Mouse (Mus musculus): ENCODE measurements around the gene Cldn5. TPM values are rescaled to one million over a fixed set of nuclear protein-coding genes. Genes with fewer than 3 reads are reported as not detected.

Cldn5 gene
- polyA plus RNA-seq (2015; fragmentation: Nextera tagmentation; extraction: Ambion mirVana): 130 and 134 TPM in 2 replicates

DNA sequence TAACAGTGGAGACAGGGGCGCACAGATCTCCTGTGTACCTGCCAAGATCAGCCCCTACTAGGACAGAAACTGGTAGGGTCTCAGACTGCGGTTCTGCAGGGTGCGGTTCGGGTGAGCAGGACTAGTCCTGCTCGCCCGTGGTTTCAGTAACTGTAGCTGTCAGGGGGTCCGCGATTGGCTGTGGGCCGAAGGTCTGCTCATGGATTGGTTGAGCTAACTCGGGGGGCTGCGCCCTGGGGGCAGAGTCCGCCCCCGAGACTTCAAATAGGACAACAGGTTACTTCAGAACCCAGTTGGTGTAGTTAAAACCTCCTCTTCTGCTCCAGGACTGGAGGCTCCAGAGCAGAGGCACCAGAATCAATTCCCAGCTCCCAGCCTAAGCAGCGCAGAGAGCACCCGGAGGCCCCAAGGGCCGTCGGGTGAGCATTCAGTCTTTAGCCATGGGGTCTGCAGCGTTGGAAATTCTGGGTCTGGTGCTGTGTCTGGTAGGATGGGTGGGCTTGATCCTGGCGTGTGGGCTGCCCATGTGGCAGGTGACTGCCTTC is at the start of gene Cldn5:
Gene Cldn5, plus strand, starts transcription at position 292 of the 545 bp plus-strand sequence.
- peak; percentile 74 for ATAC-seq (ENCODE audit: low read depth)
- 6% methylated on average over 19 of the region's 19 CpGs for WGBS
- Histone ChIP-seq H3K9me3 (ENCODE audit: control insufficient read depth, low read length) (no peaks in the 10 kb centered on the region), H3K4me1 (replicated peaks; ENCODE audit: control insufficient read depth, insufficient read depth, low read length) (0 out of 2 replicates have a peak, but pooled peaks cover 2% of the 10 kb centered on the region), H3K27me3 (ENCODE audit: control insufficient read depth, insufficient read depth, low read depth, low read length) (peaks cover 39% of the 10 kb centered on the region), H3K4me3 (ENCODE audit: low read length) (peak within 1 kb of the TSS; percentile 57), H3K9ac (ENCODE audit: low read length) (peak within 1 kb of the TSS; percentile 70), H3K4me2 (ENCODE audit: low read depth, low read length) (peak within 1 kb of the TSS; percentile 70), H3K27ac (ENCODE audit: low read length) (peak within 1 kb of the TSS; percentile 81), H3K36me3 (ENCODE audit: control insufficient read depth, insufficient read depth, low read length) (no peaks in the 10 kb centered on the region)

GRCm38 (mm10) chr16:18727536-18728499 is 48.8 kb upstream of the Cldn5 start:
- Histone ChIP-seq H3K4me1 (replicated peaks; ENCODE audit: control insufficient read depth, insufficient read depth, low read length) (peaks cover 14% of the 10 kb centered on the region), H3K4me3 (ENCODE audit: low read length) (no peak overlapping the region), H3K9me3 (ENCODE audit: control insufficient read depth, low read length) (no peaks in the 10 kb centered on the region), H3K4me2 (ENCODE audit: low read depth, low read length) (no peak overlapping the region), H3K27me3 (ENCODE audit: control insufficient read depth, insufficient read depth, low read depth, low read length) (no peaks in the 10 kb centered on the region), H3K9ac (ENCODE audit: low read length) (no peak overlapping the region), H3K27ac (ENCODE audit: low read length) (no peak overlapping the region), H3K36me3 (ENCODE audit: control insufficient read depth, insufficient read depth, low read length) (no peaks in the 10 kb centered on the region)
- WGBS: 70% methylated on average over 10 of the region's 10 CpGs
- no peak for ATAC-seq (ENCODE audit: low read depth)

- Histone ChIP-seq H3K36me3 (ENCODE audit: control insufficient read depth, insufficient read depth, low read length) (no peaks in the 10 kb centered on the region), H3K4me1 (replicated peaks; ENCODE audit: control insufficient read depth, insufficient read depth, low read length) (peaks cover 6% of the 10 kb centered on the region), H3K4me3 (ENCODE audit: low read length) (no peak overlapping the region), H3K27me3 (ENCODE audit: control insufficient read depth, insufficient read depth, low read depth, low read length) (no peaks in the 10 kb centered on the region), H3K27ac (ENCODE audit: low read length) (no peak overlapping the region), H3K9me3 (ENCODE audit: control insufficient read depth, low read length) (no peaks in the 10 kb centered on the region), H3K4me2 (ENCODE audit: low read depth, low read length) (no peak overlapping the region), H3K9ac (ENCODE audit: low read length) (no peak overlapping the region)
- no peak for ATAC-seq (ENCODE audit: low read depth)
- WGBS: 54% methylated on average over 5 of the region's 5 CpGs
These were observed 47.5 kb upstream of the Cldn5 start for GRCm38 (mm10) chr16:18729185-18729584.

DNA sequence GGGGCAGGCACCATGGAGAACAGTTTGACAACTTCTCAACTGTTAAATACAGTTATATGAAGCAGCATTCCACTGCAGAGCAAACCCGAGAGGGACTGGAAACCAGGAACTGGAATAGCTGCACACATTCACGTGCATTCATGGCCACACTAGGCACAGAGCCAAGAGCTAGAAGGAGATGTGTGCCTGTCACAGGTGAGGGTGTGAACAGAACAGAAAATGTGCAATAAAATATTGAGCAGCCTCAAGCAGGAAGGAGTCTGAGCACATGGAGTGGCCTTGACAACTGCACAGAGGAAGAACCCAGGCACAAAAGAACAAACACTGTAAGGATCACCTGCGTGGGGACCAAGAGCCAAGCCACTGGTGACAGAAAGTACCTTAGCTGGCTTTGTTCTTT is 46.0 kb upstream of the Cldn5 start:
- Histone ChIP-seq H3K27ac (ENCODE audit: low read length) (no peak overlapping the region), H3K9me3 (ENCODE audit: control insufficient read depth, low read length) (no peaks in the 10 kb centered on the region), H3K4me1 (replicated peaks; ENCODE audit: control insufficient read depth, insufficient read depth, low read length) (peaks cover 6% of the 10 kb centered on the region), H3K27me3 (ENCODE audit: control insufficient read depth, insufficient read depth, low read depth, low read length) (no peaks in the 10 kb centered on the region), H3K9ac (ENCODE audit: low read length) (no peak overlapping the region), H3K4me2 (ENCODE audit: low read depth, low read length) (no peak overlapping the region), H3K4me3 (ENCODE audit: low read length) (no peak overlapping the region), H3K36me3 (ENCODE audit: control insufficient read depth, insufficient read depth, low read length) (no peaks in the 10 kb centered on the region)
- peak; percentile 21; the same call in 1 of the 2 replicates for ATAC-seq (ENCODE audit: low read depth)
- WGBS: 38% methylated on average over 3 of the region's 3 CpGs

GRCm38 (mm10) chr16:18733100-18733956 is 43.3 kb upstream of the Cldn5 start:
- peak; percentile 83 for ATAC-seq (ENCODE audit: low read depth)
- H3K9ac ChIP-seq (ENCODE audit: low read length): no peak overlapping the region
- H3K27me3 ChIP-seq (ENCODE audit: control insufficient read depth, insufficient read depth, low read depth, low read length): no peaks in the 10 kb centered on the region
- H3K36me3 ChIP-seq (ENCODE audit: control insufficient read depth, insufficient read depth, low read length): no peaks in the 10 kb centered on the region
- H3K4me3 ChIP-seq (ENCODE audit: low read length): 0 out of 2 replicates have a peak overlapping the region, but pooled peaks have one; percentile 9
- peaks cover 6% of the 10 kb centered on the region for H3K4me1 ChIP-seq (replicated peaks; ENCODE audit: control insufficient read depth, insufficient read depth, low read length)
- H3K4me2 ChIP-seq (ENCODE audit: low read depth, low read length): peak overlapping the region; percentile 9
- WGBS: 41% methylated on average over 20 of the region's 20 CpGs
- no peaks in the 10 kb centered on the region for H3K9me3 ChIP-seq (ENCODE audit: control insufficient read depth, low read length)
- H3K27ac ChIP-seq (ENCODE audit: low read length): peak overlapping the region; percentile 49; the same call in 1 of the 2 replicates

GRCm38 (mm10) chr16:18738303-18738702 is 38.3 kb upstream of the Cldn5 start:
- Histone ChIP-seq H3K9me3 (ENCODE audit: control insufficient read depth, low read length) (no peaks in the 10 kb centered on the region), H3K36me3 (ENCODE audit: control insufficient read depth, insufficient read depth, low read length) (no peaks in the 10 kb centered on the region), H3K9ac (ENCODE audit: low read length) (no peak overlapping the region), H3K27me3 (ENCODE audit: control insufficient read depth, insufficient read depth, low read depth, low read length) (no peaks in the 10 kb centered on the region), H3K27ac (ENCODE audit: low read length) (no peak overlapping the region), H3K4me2 (ENCODE audit: low read depth, low read length) (no peak overlapping the region), H3K4me1 (replicated peaks; ENCODE audit: control insufficient read depth, insufficient read depth, low read length) (no peaks in the 10 kb centered on the region), H3K4me3 (ENCODE audit: low read length) (no peak overlapping the region)
- no peak for ATAC-seq (ENCODE audit: low read depth)

DNA sequence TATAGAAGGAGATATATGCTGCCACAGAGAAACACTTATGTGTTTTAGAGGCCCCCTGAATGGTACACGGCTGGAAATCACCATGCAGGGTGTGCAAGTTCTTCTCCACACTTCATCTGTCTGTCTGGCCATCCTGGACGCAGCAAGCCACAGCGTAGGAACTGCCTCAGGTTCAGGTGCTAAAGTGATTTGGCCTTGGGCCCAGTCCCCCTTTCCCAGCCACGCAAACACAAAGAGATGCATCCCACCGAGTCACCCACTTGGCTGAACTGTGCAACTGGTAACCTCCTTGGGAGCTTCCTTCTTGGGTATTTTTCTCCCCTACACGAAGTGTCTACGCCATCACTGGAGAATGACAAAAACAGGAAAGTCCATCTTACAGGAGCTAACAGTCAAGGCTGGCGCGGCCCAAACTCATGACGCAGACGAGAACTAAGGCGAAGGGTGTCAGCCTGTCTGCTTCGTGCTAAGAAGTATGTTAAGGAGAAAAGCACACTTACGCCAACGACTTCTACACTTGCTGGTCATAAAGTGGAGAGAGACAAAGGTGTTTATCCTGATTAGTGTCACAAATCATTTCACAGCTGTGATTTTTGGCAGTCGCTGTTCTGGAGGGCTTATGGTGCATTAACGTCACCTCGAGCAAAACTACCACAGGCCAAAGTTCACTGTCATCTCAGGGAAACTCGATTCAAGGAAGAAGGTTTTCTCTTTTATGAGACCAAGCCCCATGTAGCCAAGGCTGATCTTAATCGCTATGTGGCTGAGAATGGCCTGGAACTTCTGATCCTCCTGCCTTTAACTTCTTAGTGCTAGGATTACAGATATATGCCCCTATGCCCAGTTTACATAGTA is 30.2 kb upstream of the Cldn5 start:
- H3K4me3 ChIP-seq (ENCODE audit: low read length): no peak overlapping the region
- no peak overlapping the region for H3K9ac ChIP-seq (ENCODE audit: low read length)
- H3K9me3 ChIP-seq (ENCODE audit: control insufficient read depth, low read length): no peaks in the 10 kb centered on the region
- 64% methylated on average over 20 of the region's 20 CpGs for WGBS
- H3K27me3 ChIP-seq (ENCODE audit: control insufficient read depth, insufficient read depth, low read depth, low read length): no peaks in the 10 kb centered on the region
- H3K36me3 ChIP-seq (ENCODE audit: control insufficient read depth, insufficient read depth, low read length): no peaks in the 10 kb centered on the region
- H3K4me2 ChIP-seq (ENCODE audit: low read depth, low read length): no peak overlapping the region
- ATAC-seq (ENCODE audit: low read depth): no peak
- no peak overlapping the region for H3K27ac ChIP-seq (ENCODE audit: low read length)
- peaks cover 5% of the 10 kb centered on the region; the same call in 1 of the 2 replicates for H3K4me1 ChIP-seq (replicated peaks; ENCODE audit: control insufficient read depth, insufficient read depth, low read length)

GRCm38 (mm10) chr16:18751101-18751500 is 25.5 kb upstream of the Cldn5 start:
- no peak overlapping the region for H3K9ac ChIP-seq (ENCODE audit: low read length)
- no peak overlapping the region for H3K4me2 ChIP-seq (ENCODE audit: low read depth, low read length)
- 0 out of 2 replicates have a peak, but pooled peaks have one; percentile 13 for ATAC-seq (ENCODE audit: low read depth)
- H3K27me3 ChIP-seq (ENCODE audit: control insufficient read depth, insufficient read depth, low read depth, low read length): no peaks in the 10 kb centered on the region
- H3K4me3 ChIP-seq (ENCODE audit: low read length): no peak overlapping the region
- no peaks in the 10 kb centered on the region for H3K9me3 ChIP-seq (ENCODE audit: control insufficient read depth, low read length)
- WGBS: 57% methylated on average over 11 of the region's 11 CpGs
- H3K4me1 ChIP-seq (replicated peaks; ENCODE audit: control insufficient read depth, insufficient read depth, low read length): peaks cover 19% of the 10 kb centered on the region
- no peak overlapping the region for H3K27ac ChIP-seq (ENCODE audit: low read length)
- no peaks in the 10 kb centered on the region for H3K36me3 ChIP-seq (ENCODE audit: control insufficient read depth, insufficient read depth, low read length)
